Mouse (Mus musculus): ENCODE data around the gene Cabp4. TPM values are rescaled to one million over a fixed set of nuclear protein-coding genes. Genes with fewer than 3 reads are reported as not detected.

Cabp4 gene
- total RNA-seq, 1 experiment from 2014 or later: not detected

DNA sequence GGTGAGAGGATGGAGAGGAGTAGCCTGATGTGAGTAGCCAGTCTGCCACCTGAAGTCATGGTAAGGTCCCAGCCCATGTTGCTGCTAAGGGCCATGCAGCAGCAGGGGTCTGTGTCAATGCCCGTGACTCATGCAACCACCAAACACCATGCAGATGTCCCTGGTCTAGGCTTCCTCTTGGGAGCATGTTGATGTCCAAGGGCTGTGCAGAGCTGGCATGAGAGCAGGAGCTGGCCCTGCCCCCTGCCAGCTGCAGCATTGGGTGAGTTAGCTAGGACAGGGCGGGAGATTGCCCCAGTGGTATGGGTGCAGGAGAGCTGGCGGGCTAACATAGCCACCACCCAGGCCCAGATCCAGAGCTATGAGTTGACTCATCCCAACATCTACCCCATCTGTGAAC lies 53.4 kb downstream of the Cabp4 start:
- no peak for ATAC-seq (replicated peaks; ENCODE audit: low read depth, poor library complexity, severe bottlenecking)

DNA sequence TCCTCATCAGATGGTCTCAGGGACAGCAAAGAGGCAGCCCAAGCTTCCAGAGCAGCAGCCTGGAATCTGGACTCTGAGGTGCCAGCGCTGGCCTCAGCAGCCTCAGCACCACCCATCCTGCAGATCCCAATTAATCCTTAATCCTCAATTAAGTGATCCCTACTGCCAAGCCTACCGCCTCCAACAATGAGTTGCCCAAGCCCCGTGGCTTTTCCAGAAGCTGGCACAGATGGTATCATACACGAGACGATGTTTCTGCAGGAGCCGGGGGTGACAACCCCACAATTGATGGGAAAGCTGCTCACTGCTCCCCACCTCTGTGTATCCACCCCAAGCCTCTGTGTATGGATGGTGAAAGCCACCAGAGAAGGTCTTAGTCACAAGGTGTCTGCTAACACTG lies 54.7 kb downstream of the Cabp4 start:
- ATAC-seq (replicated peaks; ENCODE audit: low read depth, poor library complexity, severe bottlenecking): no peak

DNA sequence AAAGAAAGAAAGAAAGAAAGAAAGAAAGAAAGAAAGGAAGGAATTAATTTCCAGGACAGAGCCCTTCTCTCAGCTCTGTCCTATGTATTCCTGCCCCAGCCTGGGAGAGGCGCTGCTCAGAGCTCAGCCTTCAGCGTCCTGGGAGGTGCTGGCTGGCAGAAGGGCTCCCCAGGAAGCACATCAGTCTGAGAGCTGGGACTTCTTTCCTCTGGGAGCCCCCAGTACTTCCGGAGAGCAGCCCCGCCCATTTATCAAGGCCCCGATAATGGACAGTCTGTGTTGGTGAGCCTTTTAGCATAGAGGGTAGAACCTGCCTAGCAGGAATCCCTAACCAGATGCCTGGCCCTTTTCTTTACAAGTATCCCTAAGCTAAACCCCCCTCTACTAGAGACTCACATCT lies 55.7 kb downstream of the Cabp4 start:
- ATAC-seq (replicated peaks; ENCODE audit: low read depth, poor library complexity, severe bottlenecking): no peak

DNA sequence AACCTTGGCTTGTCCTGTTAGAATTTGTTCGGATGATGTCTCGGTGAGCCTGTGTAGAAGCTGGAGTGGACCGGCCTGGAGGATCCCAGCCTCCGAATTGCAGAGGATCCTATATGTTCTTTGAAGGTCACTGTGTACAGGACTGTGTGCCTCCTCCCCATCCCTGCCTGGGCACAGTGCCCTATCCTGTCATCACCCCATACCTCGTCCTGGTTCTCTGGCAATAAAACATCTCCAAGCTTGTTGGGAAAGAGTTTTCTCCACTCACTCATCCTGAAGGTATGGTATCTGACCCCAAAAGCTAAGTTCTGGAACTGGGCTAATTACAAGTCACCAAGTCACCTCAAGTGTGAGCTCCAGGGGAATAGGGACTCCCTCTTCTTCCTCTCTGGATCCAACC lies 56.7 kb downstream of the Cabp4 start:
- no peak for ATAC-seq (replicated peaks; ENCODE audit: low read depth, poor library complexity, severe bottlenecking)

DNA sequence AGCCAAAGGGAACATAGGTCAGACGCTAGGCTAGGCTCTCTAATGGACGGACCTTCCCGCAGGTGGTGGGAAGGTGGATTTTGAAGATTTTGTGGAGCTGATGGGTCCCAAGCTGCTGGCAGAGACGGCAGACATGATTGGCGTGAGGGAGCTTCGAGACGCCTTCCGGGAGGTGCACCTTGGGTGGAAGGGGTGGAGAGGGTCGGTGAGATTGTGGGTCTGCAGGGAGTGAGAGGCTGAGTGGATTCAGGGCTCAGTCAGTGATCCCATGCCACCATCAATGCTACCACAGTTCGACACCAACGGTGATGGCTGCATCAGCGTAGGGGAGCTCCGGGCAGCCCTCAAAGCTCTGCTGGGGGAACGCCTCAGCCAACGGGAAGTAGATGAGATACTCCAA lies 57.7 kb downstream of the Cabp4 start:
- no peak for ATAC-seq (replicated peaks; ENCODE audit: low read depth, poor library complexity, severe bottlenecking)

Other genes with a start within 250 kb of the Cabp4 start
- 37.0 and 49.2 TPM in 2 replicates for gene Tcirg1, start 236.9 kb downstream of the Cabp4 start, total RNA-seq (2017)
- gene Ndufs8, start 231.3 kb downstream of the Cabp4 start, total RNA-seq (2017): 79.4 and 83.5 TPM in 2 replicates
- 1.6 and 3.2 TPM in 2 replicates for gene Aldh3b1, start 214.2 kb downstream of the Cabp4 start, total RNA-seq (2017)
- gene Unc93b1, start 208.8 kb downstream of the Cabp4 start, total RNA-seq (2017): 83.0 and 99.7 TPM in 2 replicates
- 0.41 TPM in 1 of 2 replicates, not detected in the other for gene Aldh3b3, start 185.4 kb downstream of the Cabp4 start, total RNA-seq (2017)
- 0.59 TPM in 1 of 2 replicates, not detected in the other for gene Aldh3b2, start 171.7 kb downstream of the Cabp4 start, total RNA-seq (2017)
- 2.1 and 5.4 TPM in 2 replicates for gene Acy3, start 157.5 kb downstream of the Cabp4 start, total RNA-seq (2017)
- not detected in 2 replicates for gene Tbx10, start 151.3 kb downstream of the Cabp4 start, total RNA-seq (2017)
- gene Nudt8, start 143.5 kb downstream of the Cabp4 start, total RNA-seq (2017): 7.9 and 22.1 TPM in 2 replicates
- 0.10 and 1.4 TPM in 2 replicates for gene Gm49405, start 143.4 kb downstream of the Cabp4 start, total RNA-seq (2017)
- gene Doc2g, start 140.7 kb downstream of the Cabp4 start, total RNA-seq (2017): 0.41 and 3.6 TPM in 2 replicates
- gene Ndufv1, start 131.2 kb downstream of the Cabp4 start, total RNA-seq (2017): 199 and 200 TPM in 2 replicates
- gene Gstp1, start 106.0 kb downstream of the Cabp4 start, total RNA-seq (2017): 82.5 and 95.6 TPM in 2 replicates
- gene Gstp2, start 98.0 kb downstream of the Cabp4 start, total RNA-seq (2017): 0.69 and 8.6 TPM in 2 replicates
- gene Gstp3, start 84.5 kb downstream of the Cabp4 start, total RNA-seq (2017): 8.7 and 10.7 TPM in 2 replicates
- gene Cabp2, start 62.5 kb downstream of the Cabp4 start, total RNA-seq (2017): not detected in 2 replicates
- gene Cdk2ap2, start 46.9 kb downstream of the Cabp4 start, total RNA-seq (2017): 20.3 and 22.3 TPM in 2 replicates
- gene Pitpnm1, start 44.0 kb downstream of the Cabp4 start, total RNA-seq (2017): 8.6 and 9.0 TPM in 2 replicates
- gene Aip, start 18.2 kb downstream of the Cabp4 start, total RNA-seq (2017): 20.6 and 55.9 TPM in 2 replicates
- not detected in 2 replicates for gene Gpr152, start 4.2 kb downstream of the Cabp4 start, total RNA-seq (2017)
- gene Coro1b, start 4.6 kb upstream of the Cabp4 start, total RNA-seq (2017): 90.1 and 104 TPM in 2 replicates
- 140 and 184 TPM in 2 replicates for gene Ptprcap, start 9.6 kb upstream of the Cabp4 start, total RNA-seq (2017)
- gene Rps6kb2, start 19.3 kb upstream of the Cabp4 start, total RNA-seq (2017): 15.9 and 16.4 TPM in 2 replicates
- gene Carns1, start 31.4 kb upstream of the Cabp4 start, total RNA-seq (2017): 3.4 and 3.5 TPM in 2 replicates
- 25.8 and 34.7 TPM in 2 replicates for gene Tbc1d10c, start 47.3 kb upstream of the Cabp4 start, total RNA-seq (2017)
- gene Ppp1ca, start 48.0 kb upstream of the Cabp4 start, total RNA-seq (2017): 450 and 486 TPM in 2 replicates
- 10.7 and 20.5 TPM in 2 replicates for gene Rad9a, start 57.6 kb upstream of the Cabp4 start, total RNA-seq (2017)
- gene Clcf1, start 70.2 kb upstream of the Cabp4 start, total RNA-seq (2017): 2.0 and 5.0 TPM in 2 replicates
- gene AC109138.7, start 70.3 kb upstream of the Cabp4 start, total RNA-seq (2017): not detected in 2 replicates
- gene Pold4, start 87.9 kb upstream of the Cabp4 start, total RNA-seq (2017): 64.3 and 74.0 TPM in 2 replicates
- gene Ssh3, start 125.1 kb upstream of the Cabp4 start, total RNA-seq (2017): 13.6 and 22.7 TPM in 2 replicates
- gene Ankrd13d, start 139.1 kb upstream of the Cabp4 start, total RNA-seq (2017): 0.58 and 3.7 TPM in 2 replicates
- 186 and 204 TPM in 2 replicates for gene Grk2, start 162.2 kb upstream of the Cabp4 start, total RNA-seq (2017)

Measured in common myeloid progenitor, adult 5-6 weeks (primary cell).